Mouse (Mus musculus) small intestine, adult 2 months (tissue): Measurements from ENCODE around the gene Mllt10.

ENCODE experiments used
- CTCF ChIP-seq: fragments of 200-500 bp; IDR thresholded peaks from 2 replicates; pipeline ENCODE4 v1.5.1; 2012; ENCODE audit warnings: low read depth, mild to moderate bottlenecking, control low read depth, inconsistent platforms, low read length, moderate library complexity, mixed read lengths; ENCODE audit not compliant: insufficient replicate concordance, insufficient read length; ENCODE audit errors: extremely low read depth
- POLR2A ChIP-seq: fragments of 200-500 bp; IDR thresholded peaks from 2 replicates; pipeline ENCODE4 v1.6.1; 2012; ENCODE audit warnings: low read depth, mild to moderate bottlenecking, control low read depth, inconsistent platforms, low read length, moderate library complexity

DNA sequence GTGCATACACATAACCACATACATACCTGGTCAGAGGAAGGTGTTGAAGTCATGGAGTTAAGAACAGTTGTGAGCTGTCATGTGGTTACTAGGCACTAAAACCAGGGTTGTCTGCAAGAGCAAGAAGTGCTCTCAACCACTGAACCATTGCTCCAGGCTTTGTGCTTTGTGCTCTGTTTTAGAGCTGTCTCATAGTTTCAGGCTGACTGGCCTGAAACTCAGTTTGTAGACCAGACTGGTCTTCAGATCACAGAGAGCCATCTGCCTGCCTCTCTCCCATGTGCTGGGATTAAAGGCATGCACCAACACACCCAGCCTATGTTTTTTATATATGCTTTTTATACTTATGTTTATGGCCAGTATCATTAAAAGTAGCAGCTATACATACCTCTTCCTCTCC lies 52.5 kb downstream of the Mllt10 start:
- TF ChIP-seq POLR2A (no peak), CTCF (no peak)
